Mouse (Mus musculus) MEL (cell line): ENCODE data around the gene Prmt2. TPM values are rescaled to one million over a fixed set of nuclear protein-coding genes. Genes with fewer than 3 reads are reported as not detected.

Experiments used
- DNase-seq: peaks from one replicate; pipeline ENCODE4 v3.0.0; 2011; ENCODE audit warnings: low read depth, low spot score
- H3K27ac ChIP-seq: 2 replicates; pipeline ENCODE4 v1.5.1; 2012; ENCODE audit warnings: low read depth, mild to moderate bottlenecking, control low read depth, low read length, moderate library complexity; ENCODE audit not compliant: control insufficient read depth
- H3K27me3 ChIP-seq, 2 experiments: fragments of 150-350 bp in 1 of 2; sonication (generic) in 1 of 2; 2 replicates each; pipeline ENCODE4 v1.6.1; 2012; ENCODE audit warnings: low read length in 2 of 2, mild to moderate bottlenecking in 2 of 2, improper control_type of control experiment in 1 of 2, moderate library complexity in 1 of 2; ENCODE audit not compliant: insufficient read depth in 2 of 2, control insufficient read depth in 1 of 2
- H3K36me3 ChIP-seq, 2 experiments: 2 replicates each; pipeline ENCODE4 v1.6.1; 2012 to 2014; ENCODE audit warnings: low read length in 2 of 2, improper control_type of control experiment in 1 of 2, inconsistent platforms in 1 of 2, mild to moderate bottlenecking in 1 of 2; ENCODE audit not compliant: insufficient read depth in 2 of 2, control insufficient read depth in 1 of 2
- H3K4me1 ChIP-seq, 2 experiments: fragments of 150-350 bp in 1 of 2; sonication (generic) in 1 of 2; 2 replicates each; pipeline ENCODE4 v1.6.1; 2012; ENCODE audit warnings: low read length in 2 of 2, improper control_type of control experiment in 1 of 2, mild to moderate bottlenecking in 1 of 2; ENCODE audit not compliant: insufficient read depth in 2 of 2, control insufficient read depth in 1 of 2
- H3K4me3 ChIP-seq, 2 experiments: fragments of 150-350 bp in 1 of 2; sonication (generic) in 1 of 2; 2 replicates each; pipeline ENCODE4 v1.5.1; 2012; ENCODE audit warnings: low read depth in 2 of 2, low read length in 2 of 2, mild to moderate bottlenecking in 2 of 2, moderate library complexity in 2 of 2, control low read depth in 1 of 2, improper control_type of control experiment in 1 of 2; ENCODE audit not compliant: control insufficient read depth in 1 of 2, insufficient read depth in 1 of 2
- H3K79me2 ChIP-seq: 2 replicates; pipeline ENCODE4 v1.6.1; 2012; ENCODE audit warnings: mild to moderate bottlenecking, low read length, moderate library complexity; ENCODE audit not compliant: control insufficient read depth, poor library complexity, insufficient read depth
- H3K9ac ChIP-seq: 2 replicates; pipeline ENCODE4 v1.6.1; 2012; ENCODE audit warnings: low read depth, mild to moderate bottlenecking, control low read depth, low read length, moderate library complexity; ENCODE audit not compliant: control insufficient read depth, poor library complexity, severe bottlenecking
- H3K9me3 ChIP-seq: fragments of 150-350 bp; sonication (generic); replicated peaks from 2 replicates; pipeline ENCODE4 v1.6.1; 2012; ENCODE audit warnings: mild to moderate bottlenecking, low read length, improper control_type of control experiment, moderate library complexity; ENCODE audit not compliant: insufficient read depth
- BHLHE40 ChIP-seq: IDR thresholded peaks from 2 replicates; pipeline ENCODE4 v1.6.1; 2012; ENCODE audit warnings: low read depth, mild to moderate bottlenecking, inconsistent platforms, low read length, improper control_type of control experiment, borderline replicate concordance
- CHD2 ChIP-seq: IDR thresholded peaks from 2 replicates; pipeline ENCODE4 v1.6.1; 2011; ENCODE audit warnings: low read length, improper control_type of control experiment
- CTCF ChIP-seq, 3 experiments: IDR thresholded peaks in 2 of 3; conservative IDR thresholded peaks in 1 of 3; 2 replicates each; pipeline ENCODE4 v1.5.1; 2011 to 2012; ENCODE audit warnings: low read length in 3 of 3, low read depth in 2 of 3, mild to moderate bottlenecking in 2 of 3, improper control_type of control experiment in 1 of 3, inconsistent platforms in 1 of 3, mixed read lengths in 1 of 3, moderate library complexity in 1 of 3; ENCODE audit not compliant: control insufficient read depth in 1 of 3, insufficient read depth in 1 of 3, poor library complexity in 1 of 3, severe bottlenecking in 1 of 3
- E2F4 ChIP-seq: IDR thresholded peaks from 2 replicates; pipeline ENCODE4 v1.6.1; 2011; ENCODE audit warnings: low read depth, low read length, improper control_type of control experiment, borderline replicate concordance
- ELF1 ChIP-seq: IDR thresholded peaks from 2 replicates; pipeline ENCODE4 v1.6.1; 2014; ENCODE audit warnings: low read depth, mild to moderate bottlenecking, inconsistent platforms, low read length, improper control_type of control experiment, moderate library complexity
- ETS1 ChIP-seq: IDR thresholded peaks from 2 replicates; pipeline ENCODE4 v1.6.1; 2012; ENCODE audit warnings: low read depth, mild to moderate bottlenecking, inconsistent platforms, low read length, improper control_type of control experiment, moderate library complexity
- GABPA ChIP-seq: IDR thresholded peaks from 2 replicates; pipeline ENCODE4 v1.6.1; 2012; ENCODE audit warnings: low read depth, mild to moderate bottlenecking, inconsistent platforms, low read length, improper control_type of control experiment, moderate library complexity
- GATA1 ChIP-seq: IDR thresholded peaks from 2 replicates; pipeline ENCODE4 v1.6.1; 2011; ENCODE audit warnings: low read depth, low read length, improper control_type of control experiment
- HCFC1 ChIP-seq: IDR thresholded peaks from 2 replicates; pipeline ENCODE4 v1.6.1; 2012; ENCODE audit warnings: low read depth, mild to moderate bottlenecking, inconsistent platforms, low read length, improper control_type of control experiment, moderate library complexity
- KAT2A ChIP-seq: conservative IDR thresholded peaks from 2 replicates; pipeline ENCODE4 v1.6.1; 2012; ENCODE audit warnings: low read depth, low read length, improper control_type of control experiment, inconsistent platforms
- MAFK ChIP-seq: IDR thresholded peaks from 2 replicates; pipeline ENCODE4 v1.6.1; 2011; ENCODE audit warnings: low read depth, mild to moderate bottlenecking, low read length, improper control_type of control experiment, borderline replicate concordance
- MAX ChIP-seq: IDR thresholded peaks from 2 replicates; pipeline ENCODE4 v1.6.1; 2011; ENCODE audit warnings: low read length, improper control_type of control experiment
- MAZ ChIP-seq: IDR thresholded peaks from 2 replicates; pipeline ENCODE4 v1.6.1; 2012; ENCODE audit warnings: low read depth, mild to moderate bottlenecking, inconsistent platforms, low read length, improper control_type of control experiment
- MEF2A ChIP-seq: IDR thresholded peaks from 2 replicates; pipeline ENCODE4 v1.6.1; 2014; ENCODE audit warnings: low read depth, mild to moderate bottlenecking, inconsistent platforms, low read length, improper control_type of control experiment; ENCODE audit not compliant: poor library complexity, insufficient replicate concordance, severe bottlenecking; ENCODE audit errors: extremely low read depth
- MXI1 ChIP-seq: IDR thresholded peaks from 2 replicates; pipeline ENCODE4 v1.6.1; 2011; ENCODE audit warnings: mild to moderate bottlenecking, low read depth, low read length, improper control_type of control experiment
- MYB ChIP-seq: IDR thresholded peaks from 2 replicates; pipeline ENCODE4 v1.6.1; 2011; ENCODE audit warnings: mild to moderate bottlenecking, low read depth, low read length, improper control_type of control experiment
- MYC ChIP-seq: IDR thresholded peaks from 2 replicates; pipeline ENCODE4 v1.6.1; 2011; ENCODE audit warnings: low read depth, mild to moderate bottlenecking, low read length, improper control_type of control experiment, moderate library complexity
- NELFE ChIP-seq: IDR thresholded peaks from 2 replicates; pipeline ENCODE4 v1.6.1; 2011; ENCODE audit warnings: low read depth, low read length, improper control_type of control experiment
- NRF1 ChIP-seq: IDR thresholded peaks from 2 replicates; pipeline ENCODE4 v1.6.1; 2014; ENCODE audit warnings: low read depth, mild to moderate bottlenecking, inconsistent platforms, low read length, improper control_type of control experiment, moderate library complexity; ENCODE audit not compliant: poor library complexity, insufficient read depth, severe bottlenecking
- POLR2A ChIP-seq, 2 experiments: IDR thresholded peaks; 2 replicates each; pipeline ENCODE4 v1.6.1; 2011 to 2012; ENCODE audit warnings: low read length in 2 of 2, mild to moderate bottlenecking in 2 of 2, control low read depth in 1 of 2, improper control_type of control experiment in 1 of 2, low read depth in 1 of 2, moderate library complexity in 1 of 2; ENCODE audit not compliant: control insufficient read depth in 1 of 2, insufficient read depth in 1 of 2, poor library complexity in 1 of 2
- POLR2AphosphoS2 ChIP-seq: IDR thresholded peaks from 2 replicates; pipeline ENCODE4 v1.6.1; 2011; ENCODE audit warnings: low read length, improper control_type of control experiment
- POLR2AphosphoS5 ChIP-seq: IDR thresholded peaks from 2 replicates; pipeline ENCODE4 v1.6.1; 2012; ENCODE audit warnings: low read depth, borderline replicate concordance, mild to moderate bottlenecking, inconsistent platforms, low read length, moderate library complexity, mixed read lengths
- RAD21 ChIP-seq: IDR thresholded peaks from 2 replicates; pipeline ENCODE4 v1.6.1; 2011; ENCODE audit warnings: mild to moderate bottlenecking, low read depth, low read length, improper control_type of control experiment
- RCOR1 ChIP-seq: IDR thresholded peaks from 2 replicates; pipeline ENCODE4 v1.6.1; 2012; ENCODE audit warnings: low read depth, mild to moderate bottlenecking, inconsistent platforms, low read length, improper control_type of control experiment
- SIN3A ChIP-seq: IDR thresholded peaks from 2 replicates; pipeline ENCODE4 v1.6.1; 2012; ENCODE audit warnings: low read length, improper control_type of control experiment, inconsistent platforms
- SMC3 ChIP-seq: IDR thresholded peaks from 2 replicates; pipeline ENCODE4 v1.6.1; 2011; ENCODE audit warnings: low read depth, low read length, improper control_type of control experiment
- TAL1 ChIP-seq: IDR thresholded peaks from 2 replicates; pipeline ENCODE4 v1.6.1; 2012; ENCODE audit warnings: mild to moderate bottlenecking, inconsistent platforms, low read length, moderate library complexity, mixed read lengths
- TBP ChIP-seq: IDR thresholded peaks from 2 replicates; pipeline ENCODE4 v1.8.0; 2011; ENCODE audit warnings: low read depth, low read length, improper control_type of control experiment
- TCF12 ChIP-seq: IDR thresholded peaks from 2 replicates; pipeline ENCODE4 v1.6.1; 2014; ENCODE audit warnings: low read depth, mild to moderate bottlenecking, inconsistent platforms, low read length, improper control_type of control experiment, moderate library complexity
- UBTF ChIP-seq: IDR thresholded peaks from 2 replicates; pipeline ENCODE4 v1.6.1; 2012; ENCODE audit warnings: low read depth, mild to moderate bottlenecking, inconsistent platforms, low read length, improper control_type of control experiment, moderate library complexity, borderline replicate concordance; ENCODE audit not compliant: insufficient read depth
- USF1 ChIP-seq: IDR thresholded peaks from 2 replicates; pipeline ENCODE4 v1.6.1; 2014; ENCODE audit warnings: low read depth, mild to moderate bottlenecking, inconsistent platforms, low read length, improper control_type of control experiment, moderate library complexity
- USF2 ChIP-seq, 2 experiments: IDR thresholded peaks; 2 replicates each; pipeline ENCODE4 v1.6.1; 2011 to 2012; ENCODE audit warnings: improper control_type of control experiment in 2 of 2, low read length in 2 of 2, borderline replicate concordance in 1 of 2, inconsistent platforms in 1 of 2, low read depth in 1 of 2, mild to moderate bottlenecking in 1 of 2; ENCODE audit not compliant: insufficient read depth in 1 of 2
- ZKSCAN1 ChIP-seq: IDR thresholded peaks from 2 replicates; pipeline ENCODE4 v1.6.1; 2012; ENCODE audit warnings: low read depth, mild to moderate bottlenecking, inconsistent platforms, low read length, improper control_type of control experiment, moderate library complexity
- ZNF384 ChIP-seq: IDR thresholded peaks from 2 replicates; pipeline ENCODE4 v1.6.1; 2012; ENCODE audit warnings: low read depth, mild to moderate bottlenecking, inconsistent platforms, low read length, improper control_type of control experiment
- polyA plus RNA-seq, 2 experiments: library from polyadenylated mRNA; stranded (reverse) in 1 of 2; unstranded in 1 of 2; fragments of >175 nt in 1 of 2; fragments of >200 nt in 1 of 2; gene quantifications; 2 replicates each; pipeline versions ENCODE4 v1.2.1 to v1.2.4; 2012; ENCODE audit warnings: low replicate concordance in 2 of 2, low read depth in 1 of 2; ENCODE audit not compliant: insufficient read length in 2 of 2, insufficient read depth in 1 of 2, missing spikeins in 1 of 2
- total RNA-seq: library from RNA; depleted of rRNA; stranded (reverse); fragments of 300-350 nt; gene quantifications from 2 replicates; pipeline ENCODE4 v1.2.3, GENCODE M21; 2012; rRNA removed

The Prmt2 gene
- 6.7 and 6.8 TPM in 2 replicates for total RNA-seq
- 10 to 100 TPM in 1 of 2 experiments, not detected in 1; 12.6 TPM for polyA plus RNA-seq

DNA sequence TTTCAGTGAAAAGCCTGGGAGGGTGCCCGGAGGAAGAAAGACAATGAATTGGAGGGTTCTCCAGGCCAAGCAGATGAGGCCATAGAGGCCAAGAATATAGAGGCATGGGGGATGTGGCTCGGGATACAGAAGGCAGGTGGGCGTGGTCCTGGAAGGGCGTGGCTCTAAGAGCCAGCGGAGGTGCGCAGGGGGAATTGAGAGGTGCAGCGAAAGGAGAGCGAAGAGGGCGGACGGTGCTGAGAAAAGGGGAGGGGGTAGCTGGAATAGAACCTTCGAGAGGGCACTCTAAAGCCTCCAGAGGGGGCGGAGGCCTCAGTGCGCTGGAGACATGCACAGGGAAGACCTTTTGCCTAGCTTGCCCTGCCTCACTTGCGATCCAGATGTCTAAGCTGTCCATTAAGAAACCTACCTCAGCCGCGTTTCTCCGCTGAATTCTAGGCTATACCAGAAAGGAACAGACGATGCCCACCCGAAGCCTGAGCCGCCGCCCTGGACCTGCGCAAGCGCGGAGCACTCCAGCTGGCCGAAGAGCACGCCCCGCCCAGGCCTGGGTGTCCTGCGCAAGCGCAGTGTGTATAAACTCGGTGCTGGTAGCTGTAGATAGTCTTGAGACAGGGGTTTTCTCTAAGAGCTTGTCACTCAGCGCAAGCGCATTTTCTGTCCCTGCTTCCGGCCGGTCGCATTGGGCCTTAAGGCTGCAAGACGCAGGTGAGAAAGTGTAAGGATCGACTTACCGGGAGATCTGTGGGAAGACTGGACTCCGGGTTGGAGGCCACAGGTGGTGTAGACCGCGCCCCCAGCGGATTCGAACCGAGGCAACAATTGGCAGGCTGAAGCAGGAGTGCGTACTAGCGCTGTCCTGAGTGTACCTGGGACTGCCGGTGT lies at the start of gene Prmt2:
TSS of gene Prmt2 (minus strand) at position 525 of the 885 bp plus-strand sequence.
- Histone ChIP-seq H3K79me2 (no peaks in the 10 kb centered on the region), H3K36me3 (peaks cover 0 to 3% of the 10 kb centered on the region in 2 experiments; a peak in 2 of 4 replicates), H3K9me3 (no peaks in the 10 kb centered on the region), H3K9ac (peak within 1 kb of the TSS; percentile 71), H3K27me3 (no peaks in the 10 kb centered on the region), H3K27ac (peak within 1 kb of the TSS; percentile 36), H3K4me1 (0 out of 4 replicates have a peak, but pooled peaks cover 0 to 4% of the 10 kb centered on the region in 2 experiments), H3K4me3 (peak within 1 kb of the TSS; percentile 71 to 72)
- DNase-seq, result peak; percentile 95
- TF ChIP-seq POLR2AphosphoS2 (peak; percentile 58; the same call in 1 of the 2 replicates), ETS1 (no peak), GABPA (no peak), MAX (peak; percentile 31; the same call in 1 of the 2 replicates), TCF12 (peak; percentile 62), MXI1 (peak; percentile 64), USF1 (no peak; the same call in 1 of the 2 replicates), POLR2A (IDR thresholded peaks at IDR 0.05; ENCODE audit: control insufficient read depth in 1 of 2, insufficient read depth in 1 of 2, low read depth in 1 of 2, low read length in 2 of 2, poor library complexity in 1 of 2) (peak; percentile 40 to 90; a peak in 2 of 4 replicates), CTCF (IDR thresholded peaks at IDR 0.05 in 2 of 3, conservative IDR thresholded peaks at IDR 0.05 in 1 of 3; ENCODE audit: control insufficient read depth in 1 of 3, insufficient read depth in 1 of 3, low read depth in 2 of 3, low read length in 3 of 3, poor library complexity in 1 of 3, severe bottlenecking in 1 of 3) (0 out of 6 replicates have a peak, but pooled peaks of 1 of the 3 experiments have one; percentile 7), E2F4 (no peak), NELFE (peak; percentile 86), UBTF (no peak), POLR2AphosphoS5 (no peak), KAT2A (no peak), GATA1 (no peak), RCOR1 (no peak), NRF1 (peak; percentile 96), MAZ (peak; percentile 43; the same call in 1 of the 2 replicates), SMC3 (no peak), BHLHE40 (no peak), MEF2A (no peak), RAD21 (no peak), USF2 (IDR thresholded peaks at IDR 0.05; ENCODE audit: borderline replicate concordance in 1 of 2, insufficient read depth in 1 of 2, low read depth in 1 of 2, low read length in 2 of 2) (no peak), ELF1 (peak; percentile 42; the same call in 1 of the 2 replicates), MYC (no peak), HCFC1 (peak; percentile 68), MAFK (no peak), MYB (no peak), SIN3A (peak; percentile 77; the same call in 1 of the 2 replicates), ZNF384 (no peak), ZKSCAN1 (no peak), TBP (peak; percentile 82), CHD2 (no peak), TAL1 (no peak)
